Mouse (Mus musculus): ENCODE results near the gene Trak1. TPM values are rescaled to one million over a fixed set of nuclear protein-coding genes. Genes with fewer than 3 reads are reported as not detected.
A peak's percentile ranks its signal among the peaks of the same experiment; 100 is the strongest.

Trak1 gene
- polyA plus RNA-seq, 1 experiment from 2014 or later: 17.0 TPM

DNA sequence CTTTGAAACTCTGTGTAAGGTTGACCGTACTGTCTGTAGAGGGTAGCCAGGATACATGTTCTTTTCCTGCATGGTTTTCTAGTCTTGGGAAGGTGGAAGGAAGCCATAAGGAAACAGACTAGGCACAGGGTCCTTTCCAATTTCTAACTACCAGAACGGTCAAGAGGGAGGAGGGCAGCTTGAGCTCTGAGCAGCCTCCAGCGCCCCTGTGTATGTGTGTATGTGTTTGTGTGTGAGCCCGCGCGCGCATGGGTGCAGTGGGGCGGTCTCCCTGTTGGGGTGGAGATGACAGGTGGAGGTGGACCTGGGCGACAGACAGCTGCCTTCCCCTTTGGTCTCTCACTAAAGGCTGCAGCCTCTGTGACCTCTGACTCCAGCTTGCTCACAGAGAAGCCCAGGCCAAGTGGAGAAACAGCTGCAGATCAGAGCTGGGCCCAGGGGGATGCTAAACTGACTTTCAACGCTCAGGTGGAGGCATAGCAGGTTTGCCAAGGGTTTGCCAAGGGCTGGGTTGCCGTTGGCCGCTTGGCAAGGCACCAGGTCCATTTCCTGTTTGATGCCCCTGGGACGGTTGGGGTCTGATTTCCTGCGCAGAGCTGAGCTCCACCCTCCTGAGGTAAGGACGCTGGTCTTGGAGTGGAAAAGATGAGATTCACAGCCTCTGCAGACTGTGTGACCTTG lies 1.2 kb downstream of the Trak1 start:
- WGBS: 30% methylated on average over 15 of the region's 15 CpGs
- Histone ChIP-seq H3K27ac (no peak overlapping the region), H3K9ac (peak overlapping the region; percentile 94), H3K4me1 (peaks cover 35% of the 10 kb centered on the region), H3K4me3 (peak overlapping the region; percentile 89), H3K27me3 (peaks cover 27% of the 10 kb centered on the region), H3K9me3 (no peaks in the 10 kb centered on the region), H3K4me2 (replicated peaks) (peak overlapping the region; percentile 94), H3K36me3 (no peaks in the 10 kb centered on the region)
- ATAC-seq (ENCODE audit: low FRiP score, low read depth): no peak

DNA sequence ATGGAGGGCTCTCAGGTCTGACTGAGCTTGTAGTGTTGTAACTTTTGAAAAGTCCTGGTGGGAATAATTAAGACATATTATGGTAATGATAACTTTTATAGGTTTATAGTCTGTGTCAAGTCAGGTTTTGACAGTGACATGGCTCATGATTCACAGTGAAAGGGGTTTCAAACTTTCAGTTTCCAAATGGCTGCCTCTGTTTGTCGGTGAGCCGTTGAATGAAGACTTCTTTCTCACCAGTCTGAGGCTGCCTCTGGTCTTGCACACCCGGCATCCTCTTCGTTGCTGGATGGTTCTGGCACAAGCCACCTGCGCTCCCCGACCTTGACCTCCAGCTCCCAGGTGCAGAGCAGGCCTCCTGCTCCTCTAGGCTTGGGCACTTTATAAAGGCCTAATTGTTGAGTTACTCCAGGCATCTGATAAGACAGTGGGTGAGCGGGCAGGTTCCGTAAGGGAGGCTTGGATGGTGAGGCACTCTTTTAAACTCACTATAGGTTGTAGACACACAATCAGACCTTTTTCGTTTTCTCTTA lies 2.0 kb downstream of the Trak1 start:
- H3K4me3 ChIP-seq: peak overlapping the region; percentile 89

DNA sequence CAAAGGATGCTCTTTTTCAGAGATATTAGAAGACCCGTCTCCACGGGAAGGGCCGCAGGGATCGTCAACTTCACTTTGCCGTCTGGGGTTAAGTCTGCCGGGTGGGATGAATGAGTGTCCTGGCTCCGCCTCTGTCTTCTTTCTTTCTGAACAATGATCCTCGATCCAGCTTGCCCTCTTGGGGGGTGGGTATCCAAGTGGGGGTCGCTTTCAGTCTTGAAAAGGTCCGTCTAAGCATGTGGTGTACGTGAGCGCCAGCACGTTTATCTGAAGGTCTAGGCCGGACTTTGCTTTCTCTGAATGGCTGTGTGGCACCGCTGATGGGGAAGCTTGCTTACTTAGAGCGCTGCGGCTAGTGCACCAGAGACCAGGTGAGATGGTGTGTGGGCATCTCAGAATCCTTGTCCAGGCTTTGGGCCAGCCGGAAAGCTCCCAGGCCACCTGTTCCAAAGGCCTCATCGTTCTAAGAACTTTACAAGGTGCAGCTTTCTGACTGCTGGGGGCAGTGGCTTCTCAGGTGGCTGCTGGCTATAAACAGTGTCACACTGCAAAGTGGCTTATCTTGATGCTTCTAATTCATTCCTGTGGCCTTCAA lies 2.8 kb downstream of the Trak1 start:
- ATAC-seq (ENCODE audit: low FRiP score, low read depth): no peak
- Histone ChIP-seq H3K36me3 (no peaks in the 10 kb centered on the region), H3K4me2 (replicated peaks) (peak overlapping the region; percentile 94; the same call in 1 of the 2 replicates), H3K27me3 (peaks cover 14% of the 10 kb centered on the region; the same call in 1 of the 2 replicates), H3K9me3 (no peaks in the 10 kb centered on the region), H3K9ac (0 out of 2 replicates have a peak overlapping the region, but pooled peaks have one; percentile 31), H3K4me3 (no peak overlapping the region), H3K27ac (no peak overlapping the region; the same call in 1 of the 2 replicates), H3K4me1 (peaks cover 38% of the 10 kb centered on the region)
- 71% methylated on average over 19 of the region's 19 CpGs for WGBS

More for the DNA sequence above, 2.0 kb downstream of the Trak1 start:
- Histone ChIP-seq H3K4me2 (replicated peaks) (peak overlapping the region; percentile 94), H3K9ac (no peak overlapping the region), H3K36me3 (no peaks in the 10 kb centered on the region), H3K27me3 (peaks cover 21% of the 10 kb centered on the region), H3K27ac (no peak overlapping the region), H3K4me1 (peaks cover 38% of the 10 kb centered on the region), H3K9me3 (no peaks in the 10 kb centered on the region)
- 81% methylated on average over 9 of the region's 9 CpGs for WGBS
- no peak for ATAC-seq (ENCODE audit: low FRiP score, low read depth)

DNA sequence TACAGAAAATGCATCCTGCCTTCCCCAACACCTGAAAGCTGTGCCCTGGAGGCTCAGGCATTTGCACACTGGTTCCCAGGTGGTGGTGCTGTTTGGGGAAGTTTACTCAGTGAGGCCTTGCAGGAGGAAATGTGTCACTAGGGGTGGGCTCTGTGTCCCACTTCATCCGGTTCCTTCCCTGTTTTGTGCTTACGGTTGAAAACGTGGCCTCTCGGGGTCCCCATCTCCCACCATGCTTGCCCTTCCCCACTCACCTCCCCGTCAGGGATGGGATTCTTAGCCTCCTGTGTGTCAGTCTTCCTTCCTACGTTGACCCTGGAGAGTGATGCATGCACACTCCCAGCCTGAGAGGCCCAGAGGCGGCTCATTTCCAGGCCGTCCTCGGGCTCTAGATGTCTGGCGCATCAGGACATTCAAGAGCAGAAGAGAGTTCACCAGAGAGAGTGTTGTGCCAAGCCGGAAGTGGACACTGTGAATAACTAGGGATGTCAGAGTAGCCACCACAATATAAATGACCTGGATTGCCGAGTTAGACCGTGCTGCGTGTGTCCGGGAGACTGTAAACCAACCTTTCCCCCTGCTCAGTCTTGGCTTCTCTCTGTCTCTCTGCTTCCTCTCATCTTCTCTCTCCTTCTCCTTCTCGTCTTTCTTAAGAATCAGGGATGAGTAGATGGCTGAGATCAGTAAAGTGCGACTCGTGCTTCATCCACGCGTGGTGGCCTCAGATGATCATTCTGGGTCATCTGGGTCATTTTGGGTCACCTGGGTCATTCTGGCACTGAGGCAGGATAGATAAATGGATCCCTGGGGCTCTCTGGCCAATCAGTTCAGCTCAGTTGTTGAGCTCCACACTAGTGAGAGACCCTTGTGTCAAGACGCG lies 4.0 kb downstream of the Trak1 start:
- peaks cover 38% of the 10 kb centered on the region for H3K4me1 ChIP-seq
- H3K4me2 ChIP-seq (replicated peaks): no peak overlapping the region
- H3K36me3 ChIP-seq: no peaks in the 10 kb centered on the region
- no peak overlapping the region for H3K9ac ChIP-seq
- H3K9me3 ChIP-seq: no peaks in the 10 kb centered on the region
- H3K27me3 ChIP-seq: peaks cover 8% of the 10 kb centered on the region; the same call in 1 of the 2 replicates
- ATAC-seq (ENCODE audit: low FRiP score, low read depth): no peak
- no peak overlapping the region for H3K4me3 ChIP-seq
- H3K27ac ChIP-seq: no peak overlapping the region
- 81% methylated on average over 22 of the region's 22 CpGs for WGBS

DNA sequence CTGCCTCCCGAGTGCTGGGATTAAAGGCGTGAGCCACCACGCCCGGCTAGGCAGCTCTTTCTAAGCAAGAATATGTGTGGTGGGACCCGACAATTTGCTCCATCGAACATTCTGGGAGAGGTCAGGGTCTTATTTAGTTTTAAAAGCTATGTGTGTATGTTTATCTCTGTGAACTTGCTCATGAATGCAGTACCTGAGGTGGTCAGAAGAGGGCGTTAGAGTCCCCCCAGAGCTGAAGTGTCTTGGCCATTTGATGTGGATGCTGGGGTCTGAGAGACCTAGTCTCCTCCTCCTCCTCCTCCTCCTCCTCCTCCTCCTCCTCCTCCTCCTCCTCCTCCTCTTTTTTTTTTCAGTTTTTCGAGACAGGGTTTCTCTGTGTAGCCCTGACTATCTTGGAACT lies 5.2 kb downstream of the Trak1 start:
- Histone ChIP-seq H3K9me3 (no peaks in the 10 kb centered on the region), H3K4me3 (no peak overlapping the region), H3K4me1 (peaks cover 38% of the 10 kb centered on the region), H3K9ac (no peak overlapping the region), H3K4me2 (replicated peaks) (no peak overlapping the region), H3K36me3 (no peaks in the 10 kb centered on the region), H3K27ac (no peak overlapping the region), H3K27me3 (no peaks in the 10 kb centered on the region)
- ATAC-seq (ENCODE audit: low FRiP score, low read depth): no peak
- WGBS: 87% methylated on average over 7 of the region's 8 CpGs

DNA sequence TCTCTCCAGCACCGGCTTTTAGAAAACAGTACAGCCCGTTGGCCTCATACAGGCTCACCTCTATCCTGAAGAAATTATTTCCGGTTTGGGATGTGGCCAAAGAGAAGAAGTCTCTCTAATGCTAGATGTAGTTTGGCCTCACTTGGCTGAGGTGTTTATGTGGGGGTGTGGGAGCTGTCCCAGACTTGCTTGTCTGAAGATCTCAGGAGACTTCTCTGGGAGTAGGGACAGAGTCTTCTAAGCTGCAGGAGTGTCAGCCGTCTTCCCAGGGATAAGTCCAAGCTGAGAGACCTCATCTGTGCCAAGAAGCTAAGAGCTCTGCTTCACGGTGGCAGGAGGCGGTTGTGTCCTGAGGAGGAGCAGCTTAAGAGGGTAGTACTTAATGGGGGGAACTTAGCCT lies 5.8 kb downstream of the Trak1 start:
- WGBS: 67% methylated on average over 6 of the region's 6 CpGs

DNA sequence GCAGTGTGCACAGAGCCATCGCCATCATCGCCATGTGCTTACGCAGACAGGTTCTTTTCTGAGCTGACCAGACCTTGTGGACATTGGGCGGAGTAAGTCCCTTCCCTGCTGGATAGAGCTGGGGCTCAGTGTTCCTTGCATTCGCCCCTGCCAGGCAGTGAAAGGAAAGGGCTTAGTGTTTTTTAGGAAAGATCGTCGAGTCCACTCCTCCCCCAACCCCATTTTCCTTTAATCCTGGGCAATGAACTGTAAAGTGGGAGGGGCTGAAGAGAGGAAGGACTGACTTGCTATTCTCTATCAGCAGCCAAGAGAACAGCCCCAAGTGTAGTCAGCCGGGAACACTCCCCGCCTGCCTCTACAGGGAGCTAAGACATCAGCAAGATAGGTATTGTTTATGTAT lies 6.4 kb downstream of the Trak1 start:
- Histone ChIP-seq H3K9ac (no peak overlapping the region), H3K27me3 (no peaks in the 10 kb centered on the region), H3K9me3 (no peaks in the 10 kb centered on the region), H3K4me1 (peaks cover 31% of the 10 kb centered on the region), H3K27ac (no peak overlapping the region), H3K4me3 (no peak overlapping the region), H3K4me2 (replicated peaks) (no peak overlapping the region), H3K36me3 (no peaks in the 10 kb centered on the region)
- WGBS: 63% methylated on average over 9 of the region's 9 CpGs
- no peak for ATAC-seq (ENCODE audit: low FRiP score, low read depth)

More for the DNA sequence above, 5.8 kb downstream of the Trak1 start:
- ATAC-seq (ENCODE audit: low FRiP score, low read depth): no peak
- Histone ChIP-seq H3K36me3 (no peaks in the 10 kb centered on the region), H3K4me2 (replicated peaks) (no peak overlapping the region), H3K27ac (no peak overlapping the region), H3K27me3 (no peaks in the 10 kb centered on the region), H3K4me1 (peaks cover 38% of the 10 kb centered on the region), H3K4me3 (no peak overlapping the region), H3K9me3 (no peaks in the 10 kb centered on the region), H3K9ac (no peak overlapping the region)

DNA sequence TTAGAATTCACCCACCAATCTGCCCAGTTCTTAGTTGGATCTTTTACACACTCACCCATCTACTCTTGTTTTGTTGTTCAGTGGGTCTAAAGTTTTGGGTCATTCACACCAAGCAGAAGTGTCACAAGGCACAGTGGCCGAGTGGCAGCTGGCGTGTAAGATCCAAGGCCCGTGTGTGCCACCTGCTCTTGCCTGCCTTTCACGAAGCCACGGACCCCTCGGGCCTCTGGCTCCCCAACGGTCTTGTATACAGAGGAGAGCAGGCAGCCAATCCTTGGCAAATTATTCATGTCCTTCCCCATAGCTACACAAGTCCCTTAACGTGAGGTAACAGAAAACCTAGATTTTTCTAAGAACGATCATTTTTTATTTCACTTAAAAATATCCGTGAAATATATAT lies 7.2 kb downstream of the Trak1 start:
- H3K27me3 ChIP-seq: no peaks in the 10 kb centered on the region
- H3K27ac ChIP-seq: no peak overlapping the region
- H3K4me3 ChIP-seq: no peak overlapping the region
- H3K4me1 ChIP-seq: peaks cover 28% of the 10 kb centered on the region
- no peak for ATAC-seq (ENCODE audit: low FRiP score, low read depth)
- H3K36me3 ChIP-seq: no peaks in the 10 kb centered on the region
- H3K4me2 ChIP-seq (replicated peaks): no peak overlapping the region
- no peak overlapping the region for H3K9ac ChIP-seq
- 80% methylated on average over 10 of the region's 10 CpGs for WGBS
- H3K9me3 ChIP-seq: no peaks in the 10 kb centered on the region

DNA sequence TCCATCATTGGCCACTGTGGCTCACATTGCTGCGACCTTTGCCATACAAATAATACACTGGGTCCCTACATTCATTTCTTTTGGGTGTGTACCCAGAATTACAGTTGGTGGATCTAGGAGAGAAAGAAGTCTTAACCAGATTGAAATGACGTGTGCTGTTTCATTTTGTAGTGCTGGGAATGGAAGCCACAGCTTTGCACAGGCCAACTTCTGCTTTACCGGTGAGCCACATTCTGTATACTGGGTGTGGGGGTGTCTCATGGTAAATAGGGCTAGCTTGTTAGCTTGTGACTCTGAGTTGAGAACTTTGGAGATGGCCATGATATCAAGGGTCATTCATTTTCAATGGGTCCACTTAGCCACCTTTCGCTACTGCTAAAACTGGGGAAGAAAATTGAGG lies 8.2 kb downstream of the Trak1 start:
- Histone ChIP-seq H3K4me1 (peaks cover 19% of the 10 kb centered on the region), H3K36me3 (no peaks in the 10 kb centered on the region), H3K4me3 (no peak overlapping the region), H3K9me3 (no peaks in the 10 kb centered on the region), H3K27me3 (no peaks in the 10 kb centered on the region), H3K4me2 (replicated peaks) (no peak overlapping the region), H3K27ac (no peak overlapping the region), H3K9ac (no peak overlapping the region)
- no peak for ATAC-seq (ENCODE audit: low FRiP score, low read depth)
- WGBS: 94% methylated on average over 4 of the region's 4 CpGs

DNA sequence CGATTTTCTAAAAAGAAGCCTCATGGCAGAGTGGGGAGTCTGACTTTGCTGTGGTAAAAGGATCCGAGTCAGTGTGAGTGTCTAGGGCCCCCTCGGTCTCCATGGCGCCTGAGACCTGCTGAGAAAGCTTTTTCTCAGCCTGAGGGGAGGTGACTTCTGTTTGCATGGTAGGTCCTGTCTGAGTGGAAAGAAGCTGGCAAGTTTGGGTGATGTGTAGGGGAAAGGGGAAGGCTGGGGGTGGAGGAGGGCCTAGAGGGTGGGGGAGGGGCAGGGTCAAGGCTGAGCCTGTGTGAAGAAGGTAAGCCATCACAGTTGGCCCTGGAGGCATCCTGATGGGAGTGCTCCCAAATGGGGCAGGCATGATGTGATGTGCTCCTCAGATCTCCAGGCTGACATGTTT lies 12.0 kb downstream of the Trak1 start:
- H3K9ac ChIP-seq: no peak overlapping the region
- no peak for ATAC-seq (ENCODE audit: low FRiP score, low read depth)
- H3K4me2 ChIP-seq (replicated peaks): no peak overlapping the region
- no peaks in the 10 kb centered on the region for H3K36me3 ChIP-seq
- H3K9me3 ChIP-seq: no peaks in the 10 kb centered on the region
- no peaks in the 10 kb centered on the region for H3K27me3 ChIP-seq
- H3K4me1 ChIP-seq: peaks cover 29% of the 10 kb centered on the region
- H3K4me3 ChIP-seq: no peak overlapping the region
- no peak overlapping the region for H3K27ac ChIP-seq
- WGBS: 57% methylated on average over 4 of the region's 4 CpGs

DNA sequence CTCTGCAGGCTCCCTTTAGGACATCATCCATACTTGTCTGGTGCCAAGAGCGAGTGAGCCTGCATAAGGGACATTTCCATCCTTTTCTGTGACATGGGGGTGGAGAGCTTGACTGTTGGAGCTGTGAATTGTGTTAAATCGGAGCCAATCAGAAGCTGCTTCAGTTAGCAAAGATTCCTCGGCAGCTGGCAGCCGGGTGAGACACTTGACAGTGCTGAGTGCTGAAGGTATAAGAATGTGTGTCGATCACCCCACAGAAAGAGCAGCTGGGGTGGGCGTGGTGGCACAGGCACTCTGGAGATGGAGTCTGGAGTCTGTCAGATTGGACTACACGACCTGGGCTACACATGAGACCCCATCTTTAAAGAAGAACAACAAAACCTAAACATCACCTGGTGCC lies 13.2 kb downstream of the Trak1 start:
- WGBS: 78% methylated on average over 7 of the region's 7 CpGs
- H3K4me3 ChIP-seq: no peak overlapping the region
- no peak overlapping the region for H3K4me2 ChIP-seq (replicated peaks)
- no peak overlapping the region for H3K9ac ChIP-seq
- H3K9me3 ChIP-seq: no peaks in the 10 kb centered on the region
- H3K36me3 ChIP-seq: no peaks in the 10 kb centered on the region
- no peak for ATAC-seq (ENCODE audit: low FRiP score, low read depth)
- no peak overlapping the region for H3K27ac ChIP-seq
- no peaks in the 10 kb centered on the region for H3K27me3 ChIP-seq
- H3K4me1 ChIP-seq: peaks cover 41% of the 10 kb centered on the region

DNA sequence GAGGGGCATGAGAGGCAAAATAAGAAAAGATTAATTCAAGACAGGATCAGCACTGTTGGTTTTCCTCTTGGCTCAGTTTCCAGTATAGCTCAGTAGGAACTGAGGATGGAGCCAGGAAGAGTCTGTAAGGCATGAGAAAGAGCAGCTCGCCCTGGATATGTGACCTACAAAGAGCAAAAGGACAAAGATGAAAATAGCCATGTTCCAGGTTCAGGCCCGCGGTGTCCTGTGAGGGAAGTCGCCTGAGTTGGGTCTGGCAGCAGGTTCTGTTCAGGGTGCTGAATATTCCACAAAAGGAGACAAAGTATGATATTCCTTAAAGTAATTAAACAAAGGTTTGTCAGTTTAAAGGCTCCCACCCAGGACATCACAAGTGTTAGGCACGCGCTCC lies 14.5 kb downstream of the Trak1 start:
- Histone ChIP-seq H3K4me1 (peaks cover 50% of the 10 kb centered on the region), H3K9ac (no peak overlapping the region), H3K36me3 (no peaks in the 10 kb centered on the region), H3K4me2 (replicated peaks) (no peak overlapping the region), H3K27me3 (no peaks in the 10 kb centered on the region), H3K9me3 (no peaks in the 10 kb centered on the region), H3K27ac (peak overlapping the region; percentile 22; the same call in 1 of the 2 replicates), H3K4me3 (no peak overlapping the region)
- ATAC-seq (ENCODE audit: low FRiP score, low read depth): no peak
- WGBS: 83% methylated on average over 6 of the region's 6 CpGs
